Mouse (Mus musculus): ENCODE measurements around the gene Pfkfb1.

Pfkfb1 gene

DNA sequence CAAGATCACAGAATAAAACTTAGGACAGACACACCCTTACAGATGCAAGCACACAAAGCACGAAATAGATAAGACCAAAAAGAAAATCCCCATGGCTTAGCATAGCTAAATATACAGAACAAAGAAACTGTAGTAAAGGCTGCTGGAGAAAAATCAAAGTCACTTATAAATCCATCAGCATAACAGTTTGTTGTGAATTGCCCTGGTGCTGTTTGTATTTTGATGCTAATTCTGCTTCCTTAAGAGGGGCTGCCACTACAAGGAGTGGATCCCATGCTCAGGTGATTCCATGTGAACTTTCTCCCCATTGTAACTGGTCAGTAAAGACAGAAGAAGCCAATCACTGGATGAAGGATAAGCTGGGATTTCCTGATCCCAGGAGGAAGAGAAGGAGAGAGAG is 89.5 kb downstream of the Pfkfb1 start:
- no peak for DNase-seq (ENCODE audit: low spot score)
